Mouse (Mus musculus): Measurements from ENCODE around the gene Hmgcll1.

Gene Hmgcll1

GRCm38 (mm10) chr9:76014631-76015531 is at the start of gene Hmgcll1:
Gene Hmgcll1 (plus strand): TSS chr9:76014855.
- DNase-seq (ENCODE audit: low spot score in 2 of 2): peak; percentile 29 to 55

GRCm38 (mm10) chr9:75980097-75980496 is 34.6 kb upstream of the Hmgcll1 start:
- DNase-seq (ENCODE audit: low spot score in 2 of 2): no peak

- DNase-seq (ENCODE audit: low spot score in 2 of 2): no peak
Measured at GRCm38 (mm10) chr9:75981139-75981538, 33.5 kb upstream of the Hmgcll1 start.

GRCm38 (mm10) chr9:75989491-75989890 is 25.2 kb upstream of the Hmgcll1 start:
- no peak for DNase-seq (ENCODE audit: low spot score in 2 of 2)

GRCm38 (mm10) chr9:75998791-75999350 is 15.8 kb upstream of the Hmgcll1 start:
- DNase-seq (ENCODE audit: low spot score in 2 of 2): no peak

- no peak for DNase-seq (ENCODE audit: low spot score in 2 of 2)
Measured at GRCm38 (mm10) chr9:76000876-76001858, 13.5 kb upstream of the Hmgcll1 start.

GRCm38 (mm10) chr9:76003066-76003465 is 11.6 kb upstream of the Hmgcll1 start:
- no peak for DNase-seq (ENCODE audit: low spot score in 2 of 2)

GRCm38 (mm10) chr9:76003637-76004036 is 11.0 kb upstream of the Hmgcll1 start:
- no peak for DNase-seq (ENCODE audit: low spot score in 2 of 2)

- no peak for DNase-seq (ENCODE audit: low spot score in 2 of 2)
Measured at GRCm38 (mm10) chr9:76007342-76007970, 7.2 kb upstream of the Hmgcll1 start.

GRCm38 (mm10) chr9:76013789-76014188 is 866 bp upstream of the Hmgcll1 start:
- DNase-seq (ENCODE audit: low spot score in 2 of 2): no peak

GRCm38 (mm10) chr9:76015971-76016370 is 1.3 kb downstream of the Hmgcll1 start:
- no peak for DNase-seq (ENCODE audit: low spot score in 2 of 2)

GRCm38 (mm10) chr9:76016506-76016905 is 1.9 kb downstream of the Hmgcll1 start:
- no peak for DNase-seq (ENCODE audit: low spot score in 2 of 2)

- no peak for DNase-seq (ENCODE audit: low spot score in 2 of 2)
Measured at GRCm38 (mm10) chr9:76023551-76023973, 8.9 kb downstream of the Hmgcll1 start.

GRCm38 (mm10) chr9:76024277-76025246 is 9.9 kb downstream of the Hmgcll1 start:
- DNase-seq (ENCODE audit: low spot score in 2 of 2): no peak

- no peak for DNase-seq (ENCODE audit: low spot score in 2 of 2)
Measured at GRCm38 (mm10) chr9:76029471-76030199, 15.0 kb downstream of the Hmgcll1 start.

GRCm38 (mm10) chr9:76035058-76035457 is 20.4 kb downstream of the Hmgcll1 start:
- DNase-seq (ENCODE audit: low spot score in 2 of 2): no peak

- no peak for DNase-seq (ENCODE audit: low spot score in 2 of 2)
Measured at GRCm38 (mm10) chr9:76038327-76039103, 23.9 kb downstream of the Hmgcll1 start.

GRCm38 (mm10) chr9:76039711-76040110 is 25.1 kb downstream of the Hmgcll1 start:
- DNase-seq (ENCODE audit: low spot score in 2 of 2): no peak

GRCm38 (mm10) chr9:76043341-76043740 is 28.7 kb downstream of the Hmgcll1 start:
- DNase-seq (ENCODE audit: low spot score in 2 of 2): no peak

Data from cerebellum, postnatal 4 days (tissue).